Mouse (Mus musculus) spleen, postnatal 10 days (tissue): Measurements from ENCODE around the gene Pcolce.
"Not testable (repeated sequence)": the region's sequence is repeated elsewhere in the genome, so short reads cannot be mapped to it uniquely, and the experiment has no call there.

ENCODE experiments used
- DNase-seq, 2 experiments: peaks; one replicate each; pipeline ENCODE4 v3.0.0; 2021 to 2022; ENCODE audit warnings: low spot score in 2 of 2

Gene Pcolce

DNA sequence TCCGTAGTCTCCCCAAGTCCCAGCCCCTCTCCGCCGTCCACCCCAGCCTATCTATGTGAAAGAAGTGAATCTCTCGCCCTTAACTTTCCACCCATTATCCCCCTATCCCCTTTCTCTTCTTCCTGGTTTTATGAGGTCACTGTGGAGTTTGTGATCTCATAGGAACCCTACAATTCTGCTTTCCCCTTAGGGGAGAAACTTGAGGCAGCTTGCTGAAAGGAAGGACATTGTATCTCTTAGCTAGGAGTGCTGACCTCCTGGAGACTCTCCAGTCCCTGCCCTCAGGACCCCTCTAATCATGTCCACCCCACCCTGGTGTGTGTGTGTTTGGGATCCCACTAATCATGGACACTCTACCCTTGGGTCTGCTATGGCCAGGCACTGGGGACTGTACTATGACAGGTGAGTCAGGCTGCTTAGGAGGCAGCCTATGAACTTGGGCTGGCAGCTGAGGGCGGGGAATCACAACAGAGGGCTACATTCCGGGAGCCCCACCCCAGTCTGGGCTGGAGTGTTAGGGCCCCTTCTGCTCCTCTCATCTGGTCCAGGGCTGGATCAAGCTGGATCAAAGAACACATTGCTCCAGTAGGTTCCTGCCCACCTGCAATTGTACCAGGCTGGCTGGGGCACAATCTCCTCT, 16.4 kb upstream of the Pcolce start:
- peak; percentile 51 to 56 for DNase-seq

DNA sequence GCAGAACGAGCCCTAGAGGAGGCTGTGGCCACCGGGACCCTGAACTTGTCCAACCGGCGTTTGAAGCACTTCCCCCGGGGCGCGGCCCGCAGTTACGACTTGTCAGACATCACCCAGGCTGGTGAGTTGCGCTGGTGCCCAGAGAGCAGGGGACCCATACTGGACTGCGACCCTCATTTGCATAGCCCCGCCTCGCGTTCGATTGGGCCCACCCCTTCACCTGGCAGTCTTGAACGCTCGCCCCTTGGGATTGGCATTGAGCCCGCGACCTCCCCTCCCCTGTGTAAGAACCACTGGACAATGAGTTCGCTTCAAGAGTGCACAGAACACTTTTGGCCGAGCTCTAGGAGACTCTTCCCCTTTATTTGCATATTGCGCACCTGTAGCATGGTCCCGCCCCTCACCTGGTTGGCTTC, 15.7 kb upstream of the Pcolce start:
- peak in 1 of 2 experiments; percentile 81 for DNase-seq

DNA sequence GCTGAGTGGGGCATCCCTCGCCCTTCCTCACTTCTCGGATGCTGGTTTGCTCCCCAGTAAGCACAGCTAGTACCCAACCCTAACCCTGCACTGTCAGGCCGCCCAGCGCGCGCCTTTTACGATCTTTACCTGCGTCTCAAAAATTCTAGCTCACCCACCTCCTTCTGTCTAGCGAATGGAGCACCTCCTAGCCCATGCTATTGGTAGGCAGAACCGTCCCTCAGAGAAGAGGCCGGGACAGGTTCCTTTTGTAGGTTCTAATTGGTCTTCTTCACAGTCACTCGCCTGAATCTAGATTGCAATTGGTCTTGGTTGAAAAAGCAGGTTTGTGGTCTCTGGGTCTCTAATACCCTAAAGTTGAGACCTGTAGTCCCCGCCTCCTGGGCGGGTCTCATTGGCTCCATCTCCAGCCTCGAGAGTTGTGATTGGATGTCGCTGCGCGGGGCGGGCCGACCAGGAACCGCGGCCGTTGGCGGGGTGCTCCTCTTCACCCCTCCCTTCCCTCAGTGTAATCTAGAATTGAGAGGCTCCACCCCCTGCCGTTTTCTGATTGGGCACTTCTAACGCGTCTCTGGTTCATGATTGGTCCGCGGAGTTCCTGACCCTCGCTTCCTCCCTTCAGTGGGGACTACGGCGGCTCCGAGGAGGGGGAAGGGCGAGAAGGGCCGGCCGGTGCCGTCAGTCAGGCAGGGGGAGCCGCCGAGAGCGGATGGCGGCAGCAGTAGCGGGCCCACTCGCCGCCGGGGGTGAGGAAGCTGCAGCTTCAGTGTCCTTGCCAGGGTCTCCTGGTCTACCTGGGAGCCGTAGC, 15.1 kb upstream of the Pcolce start, which contains the start of the genes Fbxo24, Lrch4 and Gm20605:
TSS of gene Fbxo24 (minus strand) at position 505 of the 808 bp plus-strand sequence.
TSS of gene Lrch4 (plus strand) at position 624 of the 808 bp plus-strand sequence.
TSS of gene Gm20605 (plus strand) at position 678 of the 808 bp plus-strand sequence.
- DNase-seq: peak; percentile 95 to 99

DNA sequence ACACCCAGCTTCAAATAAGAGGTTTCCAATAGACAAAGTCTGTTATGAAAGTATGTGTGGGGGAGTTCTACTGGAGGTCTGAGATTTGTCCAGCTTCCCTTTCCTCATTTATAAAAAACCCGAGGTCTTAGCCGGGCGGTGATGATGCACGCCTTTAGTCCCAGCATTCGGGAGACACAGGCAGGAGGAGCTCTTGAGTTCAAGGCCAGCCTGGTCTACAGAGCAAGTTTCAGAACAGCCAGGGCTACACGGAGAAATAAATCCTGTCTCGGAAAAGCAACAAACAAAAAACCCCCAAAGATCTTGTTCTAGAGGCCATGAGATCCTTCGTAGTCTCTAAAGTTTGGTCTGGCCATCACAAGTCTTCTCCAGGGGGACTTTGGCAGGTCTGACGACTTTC, 14.4 kb upstream of the Pcolce start:
- DNase-seq: no peak

DNA sequence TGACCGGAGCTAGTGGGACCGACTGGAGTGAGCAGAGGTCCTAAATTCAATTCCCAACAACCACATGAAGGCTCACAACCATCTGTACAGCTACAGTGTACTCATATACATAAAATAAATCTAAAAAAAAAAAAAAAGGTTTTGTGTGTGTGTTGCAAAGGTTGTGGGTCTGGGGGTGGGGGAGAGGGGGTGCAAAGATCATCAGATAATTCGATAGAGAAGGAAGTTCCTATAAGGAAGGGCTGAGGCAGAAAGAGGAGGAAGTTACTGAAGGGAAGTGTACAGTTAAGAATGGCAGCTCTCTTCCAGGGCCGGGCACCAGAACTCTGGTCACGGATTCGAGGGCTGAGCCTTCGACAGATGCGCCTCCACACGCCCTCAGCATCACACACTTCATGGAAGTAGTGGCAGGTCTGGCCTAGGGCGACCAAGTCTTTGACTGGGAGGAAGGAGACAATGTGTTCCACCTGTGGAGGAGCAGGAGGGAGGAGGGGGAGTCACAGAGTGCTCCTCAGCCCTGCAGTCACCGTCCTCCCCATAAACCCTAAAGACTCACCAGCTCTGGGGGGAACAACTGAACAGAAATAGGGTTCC, 10.4 kb upstream of the Pcolce start:
- no peak for DNase-seq

DNA sequence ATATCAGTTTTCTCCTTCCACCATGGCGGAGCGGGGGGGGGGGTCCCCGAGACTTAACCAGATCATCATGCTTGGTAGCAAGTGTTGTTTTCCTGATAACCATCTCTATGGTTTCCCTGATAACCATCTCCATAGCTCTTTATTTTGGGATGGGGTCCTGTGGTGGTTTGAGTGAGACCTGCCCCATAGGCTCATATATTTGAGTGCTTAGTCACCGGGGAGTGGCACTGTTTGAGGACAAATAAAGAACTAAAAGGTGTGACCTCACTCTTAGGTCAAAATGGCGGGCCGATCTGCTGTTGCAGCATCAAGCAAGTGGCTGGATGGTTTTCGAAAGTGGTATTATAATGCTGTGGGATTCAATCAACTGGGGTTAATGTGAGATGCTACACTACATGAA, 1.8 kb upstream of the Pcolce start:
- no peak for DNase-seq

DNA sequence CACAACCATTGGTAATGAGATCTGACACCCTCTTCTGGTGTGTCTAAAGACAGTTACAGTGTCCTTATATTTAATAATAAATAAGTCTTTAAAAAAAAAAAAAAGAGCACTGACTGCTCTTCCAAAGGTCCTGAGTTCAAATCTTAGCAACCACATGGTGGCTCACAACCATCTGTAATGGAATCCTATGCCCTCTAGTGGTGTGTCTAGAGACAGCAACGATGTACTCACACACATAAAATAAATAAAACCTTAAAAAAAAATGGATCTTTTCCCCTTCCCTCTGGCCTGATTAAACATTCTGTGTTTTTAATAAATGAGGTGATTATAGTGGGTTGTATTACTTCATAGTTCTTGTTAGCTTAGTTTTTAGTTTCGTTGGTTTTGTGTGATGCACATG, 1.3 kb upstream of the Pcolce start:
- not testable (repeated sequence) for DNase-seq

DNA sequence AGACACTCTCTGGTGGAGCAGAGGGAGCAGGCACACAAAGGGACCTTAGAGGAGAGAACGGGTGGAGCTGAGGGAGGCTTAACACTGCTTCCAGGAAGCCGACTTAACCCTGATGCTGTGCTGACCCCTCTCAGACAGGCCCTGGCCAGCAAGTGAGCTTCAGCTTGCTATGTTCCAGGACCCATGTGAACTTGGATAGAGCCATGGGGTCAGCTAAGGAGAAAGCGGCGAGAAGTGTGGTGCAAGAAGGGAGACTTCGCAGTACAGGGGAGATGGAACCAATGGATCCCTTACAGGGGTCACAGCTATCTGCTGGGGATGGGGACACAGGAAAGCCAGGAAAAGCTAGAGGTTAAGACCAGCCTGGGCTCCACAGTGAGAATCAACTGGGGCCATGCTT, 508 bp downstream of the Pcolce start:
- DNase-seq: no peak

DNA sequence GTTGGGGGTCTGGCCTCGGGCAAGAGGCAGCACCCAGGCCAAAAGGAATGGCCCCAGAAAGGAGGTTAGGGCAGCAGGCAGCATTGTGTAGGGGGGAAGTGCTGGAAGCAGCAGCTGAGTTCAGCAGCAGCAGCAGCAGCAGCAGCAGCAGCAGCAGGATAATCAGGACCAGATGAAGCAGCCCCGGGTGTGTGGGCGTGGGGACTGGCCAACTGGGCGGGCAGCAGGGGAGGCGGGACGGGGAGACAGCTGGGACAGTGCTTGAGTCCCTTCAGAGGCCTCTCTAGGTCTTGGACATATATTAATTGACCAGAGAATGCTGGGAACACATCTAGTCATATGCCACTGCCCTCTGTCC, 2.4 kb downstream of the Pcolce start:
- no peak for DNase-seq

DNA sequence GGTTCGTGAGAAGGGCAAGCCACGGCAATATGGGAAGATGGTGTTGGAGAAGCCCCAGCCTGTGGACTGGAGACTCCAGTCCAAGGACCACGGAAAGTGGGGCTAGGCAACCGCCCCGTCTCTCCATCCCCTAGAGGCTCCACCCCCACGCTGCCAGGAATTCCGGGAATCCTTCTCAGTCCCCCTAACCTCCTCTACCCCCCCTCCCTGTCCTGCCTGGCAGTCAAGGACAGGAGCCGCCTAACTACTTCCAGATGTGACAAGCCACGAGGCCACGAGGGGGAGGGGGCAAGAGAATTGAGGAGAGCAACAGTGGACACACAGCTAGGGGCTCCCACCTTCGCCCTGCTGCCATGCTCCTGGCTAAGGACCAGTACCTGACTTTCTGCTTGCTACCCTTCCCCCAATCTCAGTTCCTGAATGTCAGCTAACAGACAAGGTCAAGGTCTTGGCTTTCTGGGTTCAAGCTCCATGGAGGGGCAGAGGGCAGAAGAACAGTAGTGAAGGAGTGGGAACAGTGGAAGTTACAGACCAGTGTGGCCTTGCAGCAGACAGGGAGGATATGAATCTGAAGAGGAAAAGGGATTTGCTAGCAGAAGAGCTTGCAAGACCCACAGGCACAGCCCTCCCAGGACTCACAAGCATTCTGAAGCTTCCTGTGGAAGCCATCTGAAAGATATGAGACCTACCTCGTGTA, 2.9 kb downstream of the Pcolce start:
- no peak for DNase-seq

DNA sequence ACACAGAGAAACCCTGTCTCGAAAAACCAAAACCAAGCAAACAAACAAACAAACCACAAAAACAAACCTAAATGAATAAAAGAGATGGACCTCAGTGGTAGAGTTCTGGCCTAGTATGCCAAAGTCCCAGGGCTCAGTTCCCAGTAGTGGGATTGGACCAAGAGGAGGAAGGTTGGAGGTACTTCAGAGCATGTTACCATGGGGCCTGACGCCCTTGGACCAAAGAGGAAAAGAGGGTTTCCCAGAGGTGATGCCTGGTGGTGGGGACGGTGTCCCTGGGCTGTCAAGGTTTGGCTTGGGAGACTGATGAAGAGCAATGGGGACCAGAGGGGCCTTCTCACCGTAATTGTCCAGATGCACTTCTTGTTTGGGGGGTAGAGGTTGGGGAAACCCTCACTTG, 3.5 kb downstream of the Pcolce start:
- DNase-seq: no peak

DNA sequence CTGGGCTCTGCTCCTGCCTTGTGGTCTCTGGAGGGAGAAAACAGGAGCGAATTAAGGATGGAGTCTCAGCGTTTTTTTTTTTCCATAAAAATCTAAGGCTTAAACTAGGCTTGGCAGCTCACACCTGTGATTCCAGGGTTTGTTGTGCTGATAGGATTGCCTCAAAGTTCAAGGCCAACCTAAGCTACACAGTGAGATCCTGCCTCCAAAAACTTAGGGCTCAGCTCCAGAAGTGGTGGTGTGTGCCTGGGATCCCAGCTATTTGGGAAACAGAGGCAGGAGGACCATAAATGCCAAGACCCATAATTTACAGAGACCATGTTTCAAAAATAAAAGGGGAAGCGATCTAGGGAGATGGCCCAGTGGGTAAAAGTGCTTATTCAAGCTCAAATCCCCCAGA, 4.3 kb downstream of the Pcolce start:
- DNase-seq: no peak

DNA sequence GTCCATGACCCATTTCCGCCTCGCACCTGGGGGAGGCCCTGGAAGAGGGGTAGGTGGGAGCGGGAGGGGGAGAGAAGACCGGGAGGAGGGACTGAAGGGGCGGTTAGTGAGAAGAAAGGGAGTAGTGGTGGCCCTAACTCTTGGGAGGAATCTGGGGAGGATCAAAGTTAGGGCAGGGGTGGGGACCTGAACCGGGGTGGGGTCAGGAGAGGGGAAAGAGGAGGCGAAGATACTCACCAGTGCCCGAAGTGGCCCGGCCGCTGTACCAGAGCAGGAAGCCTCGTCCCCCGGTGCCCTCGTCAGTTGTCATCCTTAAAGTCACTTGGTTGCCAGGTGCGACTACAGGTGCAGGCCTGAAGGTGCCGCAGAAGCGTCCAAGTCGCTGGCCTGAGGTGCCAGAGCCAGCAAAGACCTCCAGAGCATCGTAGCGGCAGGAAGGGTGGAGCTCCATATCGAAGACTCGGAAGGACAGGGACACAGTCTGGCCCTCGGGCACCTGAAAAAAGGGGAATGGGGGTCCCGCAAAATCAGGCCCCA, 4.9 kb downstream of the Pcolce start:
- DNase-seq: no peak

DNA sequence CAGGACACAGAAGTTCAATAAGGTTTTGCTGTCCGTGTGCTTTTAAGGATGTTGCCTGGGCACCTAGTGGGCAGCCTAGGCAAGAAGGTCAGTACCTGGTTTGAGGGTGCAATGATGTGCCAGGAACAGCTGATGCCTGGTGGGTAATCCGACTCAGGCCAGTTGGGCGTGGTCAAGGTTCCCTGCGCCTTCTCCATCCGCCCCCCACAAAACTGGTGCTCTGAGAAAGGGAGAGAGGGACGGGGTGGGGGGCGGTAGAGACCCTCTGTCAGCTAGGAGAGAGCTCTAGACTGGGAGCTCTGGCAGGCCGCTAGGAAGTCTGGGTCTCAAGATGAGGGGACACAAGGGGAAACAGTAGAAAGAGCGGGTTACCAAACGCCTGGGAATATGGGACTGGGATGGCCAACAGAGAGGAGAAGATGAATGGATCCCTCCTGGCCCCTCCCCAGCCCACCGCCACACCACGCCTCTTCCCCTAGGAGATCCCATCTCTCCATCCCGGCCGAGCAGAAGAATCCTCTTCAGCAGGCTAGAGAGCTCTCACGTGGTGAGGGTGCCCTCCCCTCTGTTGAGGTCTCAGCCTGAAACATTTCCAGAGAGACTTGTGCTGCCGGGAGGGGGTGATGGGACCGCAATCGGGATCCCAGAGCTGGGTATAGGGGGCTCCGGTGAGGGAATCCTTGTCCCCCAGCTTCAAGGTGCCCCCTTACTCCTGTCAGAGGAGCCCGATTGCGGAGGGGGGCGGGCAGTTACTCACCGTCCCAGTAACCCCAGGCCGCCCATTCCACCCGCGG, 5.5 kb downstream of the Pcolce start:
- DNase-seq: no peak

DNA sequence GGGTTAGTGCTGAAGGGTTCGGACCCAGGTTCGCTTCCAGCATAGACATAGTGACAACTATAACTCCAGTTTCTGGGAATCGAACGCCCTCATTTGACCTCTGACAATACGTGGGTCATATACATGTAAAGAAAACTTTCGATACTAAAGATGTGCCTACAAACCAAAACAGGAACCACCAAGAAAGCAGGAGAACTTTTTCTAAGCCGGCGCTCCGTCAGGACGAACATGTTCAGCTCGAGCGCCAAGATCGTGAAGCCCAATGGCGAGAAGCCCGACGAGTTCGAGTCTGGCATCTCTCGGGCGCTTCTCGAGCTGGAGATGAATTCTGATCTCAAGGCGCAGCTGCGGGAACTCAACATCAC, 12.2 kb downstream of the Pcolce start:
- DNase-seq: peak; percentile 45 to 51

DNA sequence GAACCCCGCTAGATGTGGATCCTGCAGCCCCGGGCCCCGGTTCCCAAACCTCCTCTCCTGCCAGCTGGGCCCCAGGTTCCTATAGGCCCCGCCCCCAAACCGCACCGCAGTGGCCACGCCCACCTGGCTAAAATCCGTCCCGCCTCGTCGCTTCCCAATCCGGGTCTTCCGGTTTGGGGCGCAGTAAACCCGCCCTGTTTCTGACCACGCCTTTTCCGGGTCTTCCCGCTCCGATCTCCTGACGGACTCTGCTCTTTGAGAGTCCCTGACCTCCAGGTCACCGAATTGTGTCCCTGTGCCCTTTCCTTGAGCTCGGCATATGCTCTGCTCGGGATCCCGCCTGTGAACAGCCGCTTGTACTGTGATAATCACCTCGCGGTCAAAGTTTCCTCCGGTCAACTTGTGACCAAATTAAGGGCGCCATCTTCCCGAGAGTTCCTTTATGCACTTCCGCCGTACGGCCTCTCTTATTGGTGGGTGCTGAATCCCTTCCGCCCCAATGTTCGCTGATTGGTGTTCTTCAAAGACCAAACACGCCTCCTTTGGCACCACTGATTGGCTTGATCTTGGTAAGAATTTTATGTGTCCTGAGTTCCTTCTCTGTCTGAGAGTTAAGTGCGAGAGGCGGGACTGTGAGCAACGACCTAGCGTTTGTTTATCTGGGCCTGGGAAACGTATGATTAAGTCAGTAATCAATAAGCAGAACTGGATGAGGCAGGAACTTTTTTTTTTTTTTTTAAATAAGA, 12.8 kb downstream of the Pcolce start, which contains the start of gene Mospd3:
TSS of gene Mospd3 (minus strand) at position 440 of the 746 bp plus-strand sequence.
- DNase-seq: peak; percentile 97 to 98

DNA sequence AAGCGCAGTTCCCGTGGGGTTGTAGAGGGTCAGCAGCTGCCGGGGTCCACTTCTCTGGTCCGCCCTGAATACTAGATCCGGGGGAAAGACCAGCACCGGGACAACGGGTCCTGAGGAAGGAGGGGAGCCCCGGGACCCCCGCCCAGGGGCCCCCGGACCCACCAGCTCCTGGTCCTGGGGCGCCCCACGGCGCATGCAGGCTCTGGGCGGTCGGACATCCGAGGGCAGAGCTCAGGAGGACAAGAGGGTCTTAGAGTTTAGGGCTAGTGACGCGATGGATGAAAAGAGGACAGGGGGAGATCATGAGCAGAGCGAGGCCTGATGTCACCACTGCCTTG, 13.3 kb downstream of the Pcolce start:
- no peak for DNase-seq

DNA sequence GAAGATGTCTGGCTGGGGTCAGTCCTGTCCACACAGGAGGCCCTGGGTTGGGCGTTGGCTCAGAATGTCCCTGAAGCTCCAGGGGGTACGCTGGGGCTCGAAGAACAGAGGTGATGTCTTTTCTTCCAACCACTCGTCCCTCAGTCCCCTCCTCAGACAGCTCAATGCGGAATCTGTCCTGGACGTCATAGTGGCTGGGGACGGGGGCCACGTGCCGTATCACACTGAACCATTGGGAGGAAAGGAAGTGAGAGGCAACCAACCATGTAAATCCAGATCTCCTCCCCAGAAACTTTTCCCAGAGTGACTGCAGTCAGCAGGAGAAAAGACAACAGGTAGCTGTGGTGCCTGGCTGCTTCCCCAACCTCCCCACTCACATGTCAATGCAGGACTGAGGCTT, 14.0 kb downstream of the Pcolce start:
- DNase-seq: no peak

DNA sequence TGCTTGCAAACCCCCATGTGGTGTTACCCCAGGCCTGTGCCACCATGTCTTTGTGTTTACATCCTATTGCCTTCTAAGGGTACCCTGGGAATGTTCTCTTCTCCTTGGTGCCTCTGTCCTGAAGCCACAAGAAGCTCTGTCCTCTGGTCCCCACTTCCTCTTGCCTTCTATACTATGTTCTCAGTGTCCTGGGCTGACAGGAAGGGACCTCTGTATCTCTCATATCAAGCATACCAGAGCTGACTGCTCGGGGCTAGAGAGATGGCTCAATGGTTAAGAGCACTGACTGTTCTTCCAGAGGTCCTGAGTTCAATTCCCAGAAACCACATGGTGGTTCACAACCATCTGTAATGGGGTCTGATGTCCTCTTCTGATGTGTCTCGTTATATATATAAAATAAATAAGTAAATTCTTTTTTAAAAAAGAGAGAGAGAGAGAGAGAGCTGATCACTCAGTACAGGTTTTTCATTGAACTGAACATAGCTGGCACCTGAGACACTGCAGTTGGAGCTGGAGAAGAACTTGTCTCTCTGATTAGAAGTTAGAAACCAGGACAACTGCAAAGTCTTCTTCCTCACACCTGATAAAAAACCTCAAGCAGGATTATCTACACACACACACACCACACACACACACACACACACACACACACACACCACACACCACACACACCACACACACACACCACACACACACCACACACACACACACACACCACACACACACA, 15.3 kb downstream of the Pcolce start:
- no peak for DNase-seq

DNA sequence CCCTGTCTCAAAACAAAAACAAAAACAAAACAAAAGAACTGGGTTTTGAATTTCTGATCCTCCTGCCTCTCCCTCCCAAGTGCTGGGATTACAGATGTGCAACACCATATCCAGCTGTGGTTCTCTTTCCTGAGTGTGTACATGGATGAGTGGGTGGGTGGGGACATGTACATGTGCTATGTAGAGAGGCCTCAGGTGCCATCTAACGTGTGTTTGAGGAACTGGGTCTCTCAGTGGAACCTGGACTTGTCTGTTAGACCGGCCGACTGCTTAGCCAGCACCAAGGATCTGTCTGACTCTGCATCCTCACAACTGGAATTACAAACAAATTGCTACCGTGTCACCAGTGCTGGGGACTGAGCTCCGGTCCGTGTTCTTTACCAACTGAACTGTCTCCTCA, 16.0 kb downstream of the Pcolce start:
- no peak for DNase-seq
